Mouse (Mus musculus): ENCODE measurements at regions not wholly inside any gene's neighbourhood (a gene's known extent, or its start where the extent isn't known, plus 50 kb on each side); places are given as distances from the start of the nearest gene placed in this dataset.

DNA sequence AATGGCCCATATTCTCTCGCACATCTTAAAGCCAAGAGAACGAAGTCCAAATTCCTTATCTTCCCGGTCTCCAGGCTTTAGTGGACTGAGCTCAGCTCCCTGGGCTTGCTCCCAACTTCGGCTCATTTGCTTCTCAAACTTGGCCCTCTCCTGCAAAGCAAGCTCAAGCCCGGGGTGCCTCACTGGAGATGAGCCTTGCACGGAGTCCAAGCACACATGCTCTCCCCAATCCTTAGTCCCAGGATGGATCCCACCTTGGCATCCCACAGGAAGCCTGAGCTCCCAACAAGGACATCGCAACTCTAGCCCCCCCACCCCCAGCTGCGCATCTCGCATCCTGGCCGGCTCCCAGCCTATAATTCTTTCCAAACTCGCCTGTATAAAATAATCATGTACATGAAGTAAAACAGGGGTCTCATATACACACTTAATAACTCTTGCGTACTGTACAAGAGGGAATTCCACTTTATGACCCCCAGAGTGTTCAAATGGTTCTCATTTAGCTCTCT, 242.9 kb upstream of the Tbx3 start:
- Histone ChIP-seq H3K9ac (ENCODE audit: low read depth, low read length) (no peak overlapping the region), H3K27me3 (ENCODE audit: control insufficient read depth, insufficient read depth, low read length) (0 out of 2 replicates have a peak, but pooled peaks cover 3% of the 10 kb centered on the region), H3K27ac (ENCODE audit: low read depth, low read length) (no peak overlapping the region), H3K9me3 (ENCODE audit: control insufficient read depth, low read length) (no peaks in the 10 kb centered on the region), H3K4me2 (replicated peaks; ENCODE audit: low read depth, low read length) (no peak overlapping the region), H3K36me3 (ENCODE audit: control insufficient read depth, insufficient read depth, low read length) (no peaks in the 10 kb centered on the region), H3K4me1 (ENCODE audit: control insufficient read depth, insufficient read depth, low read length) (no peaks in the 10 kb centered on the region), H3K4me3 (ENCODE audit: low read length) (no peak overlapping the region)
- 79% methylated on average over 12 of the region's 12 CpGs for WGBS
- no peak for ATAC-seq (ENCODE audit: low FRiP score, low TSS enrichment)

DNA sequence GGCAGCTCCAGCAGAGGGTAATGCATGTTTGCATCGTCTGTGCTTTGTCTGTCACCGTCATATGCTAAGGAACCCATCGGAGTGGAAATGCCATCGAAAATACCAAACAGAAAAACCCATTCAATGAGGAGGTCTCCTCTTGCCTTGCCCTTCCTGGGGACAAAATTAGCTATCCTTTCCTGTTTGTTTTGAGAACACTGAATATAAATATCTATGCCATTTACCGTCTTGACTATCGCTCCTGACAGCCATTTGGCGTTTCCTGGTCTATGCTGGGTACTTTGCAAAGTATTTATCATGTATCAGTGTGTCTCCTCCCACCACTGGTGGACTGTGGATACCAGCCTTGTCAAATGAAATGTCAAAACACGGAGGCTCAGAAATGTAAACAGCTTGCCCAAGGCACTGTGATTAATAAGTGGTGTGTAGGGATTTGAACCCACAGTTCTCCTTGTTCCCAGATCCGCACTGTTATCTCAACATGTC, 239.2 kb upstream of the Tbx3 start:
- H3K4me3 ChIP-seq (ENCODE audit: low read length) = no peak overlapping the region
- no peaks in the 10 kb centered on the region for H3K4me1 ChIP-seq (ENCODE audit: control insufficient read depth, insufficient read depth, low read length)
- H3K9ac ChIP-seq (ENCODE audit: low read depth, low read length) = no peak overlapping the region
- 0 out of 2 replicates have a peak, but pooled peaks cover 3% of the 10 kb centered on the region for H3K27me3 ChIP-seq (ENCODE audit: control insufficient read depth, insufficient read depth, low read length)
- no peaks in the 10 kb centered on the region for H3K9me3 ChIP-seq (ENCODE audit: control insufficient read depth, low read length)
- H3K27ac ChIP-seq (ENCODE audit: low read depth, low read length) = no peak overlapping the region
- WGBS = 79% methylated on average over 9 of the region's 9 CpGs
- no peak for ATAC-seq (ENCODE audit: low FRiP score, low TSS enrichment)
- no peak overlapping the region for H3K4me2 ChIP-seq (replicated peaks; ENCODE audit: low read depth, low read length)
- no peaks in the 10 kb centered on the region for H3K36me3 ChIP-seq (ENCODE audit: control insufficient read depth, insufficient read depth, low read length)

DNA sequence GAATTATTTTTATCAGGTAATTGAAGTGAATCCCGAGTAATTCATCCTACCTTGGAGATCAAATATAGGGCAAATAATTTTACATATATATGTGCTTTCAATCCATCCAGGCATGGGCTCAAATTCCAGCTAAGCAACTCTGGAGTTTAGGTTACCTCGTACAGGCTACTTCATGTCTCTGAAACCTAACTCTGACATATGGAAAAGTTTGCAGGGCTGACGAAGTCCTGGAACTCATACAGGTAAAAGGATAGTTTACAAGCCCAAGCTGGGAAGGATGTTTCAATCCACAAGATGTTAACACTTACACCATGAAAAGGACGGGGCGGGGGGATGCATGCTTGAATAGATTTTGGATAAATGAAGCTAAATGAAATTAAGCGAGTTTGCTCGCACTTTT, 235.9 kb upstream of the Tbx3 start:
- H3K27ac ChIP-seq (ENCODE audit: low read depth, low read length) = no peak overlapping the region
- H3K9me3 ChIP-seq (ENCODE audit: control insufficient read depth, low read length) = 0 out of 2 replicates have a peak, but pooled peaks cover 2% of the 10 kb centered on the region
- no peak overlapping the region for H3K9ac ChIP-seq (ENCODE audit: low read depth, low read length)
- no peak overlapping the region for H3K4me3 ChIP-seq (ENCODE audit: low read length)
- no peaks in the 10 kb centered on the region for H3K4me1 ChIP-seq (ENCODE audit: control insufficient read depth, insufficient read depth, low read length)
- ATAC-seq (ENCODE audit: low FRiP score, low TSS enrichment) = no peak
- H3K4me2 ChIP-seq (replicated peaks; ENCODE audit: low read depth, low read length) = no peak overlapping the region
- WGBS = 62% methylated on average over 7 of the region's 7 CpGs
- no peaks in the 10 kb centered on the region for H3K36me3 ChIP-seq (ENCODE audit: control insufficient read depth, insufficient read depth, low read length)
- 0 out of 2 replicates have a peak, but pooled peaks cover 2% of the 10 kb centered on the region for H3K27me3 ChIP-seq (ENCODE audit: control insufficient read depth, insufficient read depth, low read length)

DNA sequence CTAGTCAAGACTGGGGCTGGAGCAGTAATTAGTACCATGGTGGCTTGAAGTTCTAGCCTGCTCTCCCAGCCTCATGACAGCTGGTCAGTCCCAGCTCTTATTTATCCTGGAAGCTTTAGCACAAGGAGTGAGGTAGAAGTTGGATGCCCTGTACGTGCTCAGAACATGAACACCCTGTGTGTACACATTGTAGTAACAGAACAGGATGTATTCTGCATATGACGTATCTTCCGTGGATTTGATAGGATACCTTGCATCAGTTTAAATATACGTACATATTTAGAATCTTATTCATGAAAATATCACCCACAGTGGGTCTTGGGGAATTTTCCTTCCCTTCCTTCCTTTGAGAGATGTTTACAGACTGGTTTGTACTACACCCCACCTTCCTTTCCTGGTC, 222.0 kb upstream of the Tbx3 start:
- peaks cover 3% of the 10 kb centered on the region; the same call in 1 of the 2 replicates for H3K4me1 ChIP-seq (ENCODE audit: control insufficient read depth, insufficient read depth, low read length)
- no peak overlapping the region for H3K4me2 ChIP-seq (replicated peaks; ENCODE audit: low read depth, low read length)
- H3K27ac ChIP-seq (ENCODE audit: low read depth, low read length) = no peak overlapping the region
- no peak for ATAC-seq (ENCODE audit: low FRiP score, low TSS enrichment)
- no peaks in the 10 kb centered on the region for H3K9me3 ChIP-seq (ENCODE audit: control insufficient read depth, low read length)
- 89% methylated on average over 4 of the region's 4 CpGs for WGBS
- no peak overlapping the region for H3K4me3 ChIP-seq (ENCODE audit: low read length)
- no peaks in the 10 kb centered on the region for H3K36me3 ChIP-seq (ENCODE audit: control insufficient read depth, insufficient read depth, low read length)
- no peaks in the 10 kb centered on the region for H3K27me3 ChIP-seq (ENCODE audit: control insufficient read depth, insufficient read depth, low read length)
- H3K9ac ChIP-seq (ENCODE audit: low read depth, low read length) = no peak overlapping the region

DNA sequence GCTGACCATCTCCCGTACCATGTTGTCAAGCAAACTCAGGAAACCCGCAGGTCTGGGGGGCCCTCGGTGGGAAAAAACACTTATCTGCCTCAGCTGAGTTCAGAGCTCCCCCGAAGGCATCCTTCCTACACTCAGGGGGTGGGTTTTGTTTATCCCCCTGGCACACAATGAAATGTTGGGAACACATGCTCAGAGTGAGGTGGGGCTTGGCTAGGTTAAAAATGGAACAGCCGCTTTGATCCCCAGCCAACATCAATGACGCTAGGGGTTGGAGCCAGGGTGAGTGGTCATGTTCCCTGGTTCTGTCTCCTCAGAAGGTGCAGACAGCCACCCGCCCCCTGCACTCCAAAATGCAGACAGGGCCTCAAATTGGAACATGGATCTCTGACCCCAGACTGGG, 221.3 kb upstream of the Tbx3 start:
- Histone ChIP-seq H3K4me3 (ENCODE audit: low read length) (no peak overlapping the region), H3K9ac (ENCODE audit: low read depth, low read length) (no peak overlapping the region), H3K36me3 (ENCODE audit: control insufficient read depth, insufficient read depth, low read length) (no peaks in the 10 kb centered on the region), H3K4me1 (ENCODE audit: control insufficient read depth, insufficient read depth, low read length) (peaks cover 3% of the 10 kb centered on the region; the same call in 1 of the 2 replicates), H3K9me3 (ENCODE audit: control insufficient read depth, low read length) (no peaks in the 10 kb centered on the region), H3K27ac (ENCODE audit: low read depth, low read length) (no peak overlapping the region), H3K4me2 (replicated peaks; ENCODE audit: low read depth, low read length) (no peak overlapping the region), H3K27me3 (ENCODE audit: control insufficient read depth, insufficient read depth, low read length) (no peaks in the 10 kb centered on the region)
- 60% methylated on average over 7 of the region's 7 CpGs for WGBS
- no peak for ATAC-seq (ENCODE audit: low FRiP score, low TSS enrichment)

DNA sequence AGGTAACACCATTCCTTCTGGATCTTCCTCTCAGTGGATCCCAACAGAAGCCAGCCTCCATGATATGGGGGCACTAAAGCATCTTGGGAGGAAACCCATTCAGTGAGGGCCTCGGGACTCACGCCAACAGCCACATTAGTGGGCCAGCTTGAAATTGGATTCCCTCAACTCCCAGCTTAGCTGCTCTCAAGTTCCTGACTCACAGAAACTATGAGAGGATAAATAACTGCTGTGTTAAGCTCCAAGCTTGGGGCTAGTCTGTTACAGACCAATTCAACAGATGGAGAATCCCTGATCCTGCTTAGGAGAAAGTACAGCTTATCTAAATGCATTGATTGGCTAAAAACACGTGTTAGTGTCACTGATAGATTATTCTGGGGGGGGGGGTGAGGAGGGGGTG, 210.7 kb upstream of the Tbx3 start:
- Histone ChIP-seq H3K4me3 (ENCODE audit: low read length) (no peak overlapping the region), H3K9me3 (ENCODE audit: control insufficient read depth, low read length) (no peaks in the 10 kb centered on the region), H3K27ac (ENCODE audit: low read depth, low read length) (no peak overlapping the region), H3K4me1 (ENCODE audit: control insufficient read depth, insufficient read depth, low read length) (0 out of 2 replicates have a peak, but pooled peaks cover 2% of the 10 kb centered on the region), H3K36me3 (ENCODE audit: control insufficient read depth, insufficient read depth, low read length) (no peaks in the 10 kb centered on the region), H3K9ac (ENCODE audit: low read depth, low read length) (no peak overlapping the region), H3K27me3 (ENCODE audit: control insufficient read depth, insufficient read depth, low read length) (no peaks in the 10 kb centered on the region), H3K4me2 (replicated peaks; ENCODE audit: low read depth, low read length) (no peak overlapping the region)
- 49% methylated on average over 3 of the region's 3 CpGs for WGBS
- ATAC-seq (ENCODE audit: low FRiP score, low TSS enrichment) = no peak

DNA sequence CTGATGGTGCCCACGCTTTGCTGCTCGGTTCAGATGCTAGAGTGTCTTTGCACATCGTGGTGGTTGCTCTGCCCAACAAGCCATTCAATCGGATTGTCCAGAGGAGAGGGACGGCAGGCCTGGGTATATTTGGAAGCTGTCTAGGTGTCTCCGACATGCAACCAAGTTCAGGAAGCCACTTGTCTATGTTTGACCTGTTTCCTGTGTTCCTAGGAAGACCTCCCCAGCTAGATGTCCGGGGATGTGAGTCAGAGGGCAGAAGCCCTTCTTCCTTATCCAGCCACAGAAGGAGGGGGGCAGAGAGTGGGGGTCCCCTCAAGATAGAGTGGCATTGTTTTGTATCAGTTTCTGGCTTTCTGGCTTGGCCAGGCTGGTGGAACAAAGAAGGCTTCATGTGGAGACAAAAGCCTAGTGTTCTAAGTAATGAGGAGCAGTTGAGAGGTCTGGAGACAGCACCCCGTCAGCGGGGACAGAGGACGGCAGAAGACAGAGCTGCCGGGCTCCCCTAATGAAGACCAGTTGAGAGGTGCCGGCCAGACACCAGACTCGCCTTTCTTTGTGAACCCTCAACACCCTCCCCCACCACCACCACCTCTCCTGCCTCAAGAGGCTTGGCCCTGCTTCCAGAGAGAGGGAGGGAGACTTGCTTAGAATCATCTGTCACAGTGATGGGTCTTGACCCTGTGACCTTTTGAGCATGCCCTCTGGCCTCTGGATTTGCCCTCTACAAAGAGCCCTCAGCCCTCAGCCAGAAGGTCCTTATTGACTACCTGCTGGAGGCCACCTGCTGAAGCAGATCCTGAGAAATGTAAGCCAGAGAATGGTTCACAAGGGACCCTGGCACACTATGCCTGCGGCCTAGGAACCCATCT, 207.6 kb upstream of the Tbx3 start:
- WGBS = 68% methylated on average over 14 of the region's 14 CpGs
- H3K9me3 ChIP-seq (ENCODE audit: control insufficient read depth, low read length) = no peaks in the 10 kb centered on the region
- H3K4me2 ChIP-seq (replicated peaks; ENCODE audit: low read depth, low read length) = no peak overlapping the region
- H3K9ac ChIP-seq (ENCODE audit: low read depth, low read length) = no peak overlapping the region
- H3K27me3 ChIP-seq (ENCODE audit: control insufficient read depth, insufficient read depth, low read length) = no peaks in the 10 kb centered on the region
- H3K4me1 ChIP-seq (ENCODE audit: control insufficient read depth, insufficient read depth, low read length) = no peaks in the 10 kb centered on the region
- H3K36me3 ChIP-seq (ENCODE audit: control insufficient read depth, insufficient read depth, low read length) = no peaks in the 10 kb centered on the region
- H3K4me3 ChIP-seq (ENCODE audit: low read length) = no peak overlapping the region
- no peak for ATAC-seq (ENCODE audit: low FRiP score, low TSS enrichment)
- H3K27ac ChIP-seq (ENCODE audit: low read depth, low read length) = no peak overlapping the region

DNA sequence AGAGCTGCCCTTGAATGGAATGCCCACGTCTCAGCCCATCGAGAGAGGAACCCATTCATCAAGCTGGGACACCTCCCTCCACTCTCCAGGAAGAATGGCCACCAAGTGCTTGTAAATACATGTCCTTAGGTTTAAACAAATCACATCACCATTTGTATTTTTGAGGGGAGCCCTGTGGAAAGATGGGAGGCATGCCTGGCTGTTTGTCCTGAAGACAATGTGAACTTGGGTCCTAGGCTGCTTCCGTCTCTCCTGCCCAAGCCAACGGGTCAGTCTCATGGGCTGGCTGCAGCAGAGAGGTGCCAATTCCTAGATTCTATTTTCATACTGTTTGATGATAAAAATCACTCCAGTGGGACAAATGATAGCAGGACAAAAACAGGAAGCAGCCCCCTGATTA, 205.9 kb upstream of the Tbx3 start:
- Histone ChIP-seq H3K27ac (ENCODE audit: low read depth, low read length) (no peak overlapping the region), H3K27me3 (ENCODE audit: control insufficient read depth, insufficient read depth, low read length) (no peaks in the 10 kb centered on the region), H3K9me3 (ENCODE audit: control insufficient read depth, low read length) (no peaks in the 10 kb centered on the region), H3K4me1 (ENCODE audit: control insufficient read depth, insufficient read depth, low read length) (no peaks in the 10 kb centered on the region), H3K36me3 (ENCODE audit: control insufficient read depth, insufficient read depth, low read length) (no peaks in the 10 kb centered on the region), H3K4me3 (ENCODE audit: low read length) (no peak overlapping the region), H3K4me2 (replicated peaks; ENCODE audit: low read depth, low read length) (no peak overlapping the region), H3K9ac (ENCODE audit: low read depth, low read length) (no peak overlapping the region)
- WGBS = 68% methylated on average over 4 of the region's 4 CpGs
- ATAC-seq (ENCODE audit: low FRiP score, low TSS enrichment) = no peak

DNA sequence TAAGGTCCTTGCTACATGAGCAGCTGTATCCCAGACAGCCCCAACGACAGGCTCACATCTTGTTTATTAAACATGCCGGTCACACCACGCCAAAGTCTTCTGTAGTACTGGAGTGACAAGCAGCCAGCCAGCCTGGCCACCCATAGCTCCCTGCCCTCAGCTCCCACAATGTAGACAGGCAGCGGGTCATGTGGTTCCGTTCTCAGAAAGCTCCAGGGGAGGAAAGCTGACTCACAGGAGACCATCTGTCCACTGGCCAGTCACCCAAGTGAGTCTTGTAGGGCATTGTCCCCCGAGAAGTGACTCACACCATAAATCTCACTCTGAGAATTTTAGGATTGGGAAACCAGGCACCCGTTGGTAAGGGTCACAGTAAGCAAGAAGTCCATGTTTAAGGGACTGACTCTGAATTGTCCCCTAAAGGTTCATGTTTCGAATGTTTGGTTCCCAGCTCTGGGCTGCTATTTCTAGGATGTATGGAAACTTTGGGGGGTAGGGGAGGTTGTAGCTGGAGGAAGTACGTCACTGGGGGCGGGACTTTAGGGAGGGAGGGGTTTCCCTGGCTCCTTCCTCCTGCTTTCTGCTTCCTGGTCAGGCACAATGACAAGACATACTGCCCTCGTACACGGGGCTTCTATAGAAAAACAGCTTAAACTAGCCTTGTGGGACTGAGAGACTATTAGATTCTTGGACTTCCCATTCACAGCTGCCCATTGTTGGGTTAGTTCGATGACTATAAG, 203.0 kb upstream of the Tbx3 start:
- Histone ChIP-seq H3K4me3 (ENCODE audit: low read length) (no peak overlapping the region), H3K4me2 (replicated peaks; ENCODE audit: low read depth, low read length) (no peak overlapping the region), H3K27ac (ENCODE audit: low read depth, low read length) (no peak overlapping the region), H3K27me3 (ENCODE audit: control insufficient read depth, insufficient read depth, low read length) (no peaks in the 10 kb centered on the region), H3K9me3 (ENCODE audit: control insufficient read depth, low read length) (no peaks in the 10 kb centered on the region), H3K9ac (ENCODE audit: low read depth, low read length) (no peak overlapping the region), H3K4me1 (ENCODE audit: control insufficient read depth, insufficient read depth, low read length) (no peaks in the 10 kb centered on the region), H3K36me3 (ENCODE audit: control insufficient read depth, insufficient read depth, low read length) (no peaks in the 10 kb centered on the region)
- 74% methylated on average over 13 of the region's 13 CpGs for WGBS
- ATAC-seq (ENCODE audit: low FRiP score, low TSS enrichment) = no peak

Data from kidney, embryonic 14.5 days (tissue).